Mouse (Mus musculus): ENCODE data around the gene Arhgap10. TPM values are rescaled to one million over a fixed set of nuclear protein-coding genes. Genes with fewer than 3 reads are reported as not detected.

The Arhgap10 gene
- total and polyA plus RNA-seq, 3 experiments, result 13.1 to 22.8 TPM; not detected in 1

DNA sequence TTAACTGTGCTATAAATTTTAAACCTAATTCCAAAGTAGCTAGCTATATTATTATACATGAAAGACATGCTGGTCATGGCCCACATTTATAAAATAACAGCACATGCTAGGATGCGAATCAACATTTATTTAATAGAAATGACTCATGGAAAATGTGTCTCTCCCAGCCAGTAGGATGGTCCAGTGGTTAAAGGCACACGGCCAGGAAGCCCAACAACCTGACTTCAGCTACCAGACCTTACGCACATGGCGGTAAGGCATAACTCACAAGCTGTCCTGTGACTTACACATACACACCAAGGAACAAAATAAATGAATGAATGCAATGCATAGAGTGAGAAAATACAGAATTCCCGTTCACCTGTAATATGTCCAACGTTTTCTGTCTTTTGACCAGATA lies 146.7 kb downstream of the Arhgap10 start:
- peaks cover 0 to 10% of the 10 kb centered on the region in 2 experiments; a peak in 2 of 4 replicates for H3K4me1 ChIP-seq (ENCODE audit: control insufficient read depth in 1 of 2, insufficient read depth in 2 of 2, low read length in 2 of 2)
- DNase-seq (ENCODE audit: low read depth, low spot score), result no peak
- H3K27me3 ChIP-seq (ENCODE audit: control insufficient read depth in 1 of 2, insufficient read depth in 2 of 2, low read length in 2 of 2), result no peaks in the 10 kb centered on the region
- no peak overlapping the region for H3K27ac ChIP-seq (ENCODE audit: control insufficient read depth, low read depth, low read length)
- H3K79me2 ChIP-seq (ENCODE audit: control insufficient read depth, insufficient read depth, low read length, poor library complexity), result no peaks in the 10 kb centered on the region
- no peak for TF ChIP-seq KAT2A (conservative IDR thresholded peaks at IDR 0.05; ENCODE audit: low read depth, low read length)
- TF ChIP-seq ELF1 (IDR thresholded peaks at IDR 0.05; ENCODE audit: low read depth, low read length), result no peak
- TF ChIP-seq E2F4 (IDR thresholded peaks at IDR 0.05; ENCODE audit: borderline replicate concordance, low read depth, low read length), result no peak
- no peak for TF ChIP-seq MAX (IDR thresholded peaks at IDR 0.05; ENCODE audit: low read length)
- no peak for TF ChIP-seq TBP (IDR thresholded peaks at IDR 0.05; ENCODE audit: low read depth, low read length)
- no peak for TF ChIP-seq EP300 (IDR thresholded peaks at IDR 0.05; ENCODE audit: low read depth in 1 of 2, low read length in 2 of 2)
- H3K9ac ChIP-seq (ENCODE audit: control insufficient read depth, low read depth, low read length, poor library complexity, severe bottlenecking), result no peak overlapping the region
- no peaks in the 10 kb centered on the region for H3K9me3 ChIP-seq (replicated peaks; ENCODE audit: insufficient read depth, low read length)
- H3K4me3 ChIP-seq (ENCODE audit: control insufficient read depth in 1 of 2, insufficient read depth in 1 of 2, low read depth in 2 of 2, low read length in 2 of 2), result no peak overlapping the region
- peaks cover 2 to 5% of the 10 kb centered on the region in 2 experiments; a peak in 3 of 4 replicates for H3K36me3 ChIP-seq (ENCODE audit: control insufficient read depth in 1 of 2, insufficient read depth in 2 of 2, low read length in 2 of 2)

DNA sequence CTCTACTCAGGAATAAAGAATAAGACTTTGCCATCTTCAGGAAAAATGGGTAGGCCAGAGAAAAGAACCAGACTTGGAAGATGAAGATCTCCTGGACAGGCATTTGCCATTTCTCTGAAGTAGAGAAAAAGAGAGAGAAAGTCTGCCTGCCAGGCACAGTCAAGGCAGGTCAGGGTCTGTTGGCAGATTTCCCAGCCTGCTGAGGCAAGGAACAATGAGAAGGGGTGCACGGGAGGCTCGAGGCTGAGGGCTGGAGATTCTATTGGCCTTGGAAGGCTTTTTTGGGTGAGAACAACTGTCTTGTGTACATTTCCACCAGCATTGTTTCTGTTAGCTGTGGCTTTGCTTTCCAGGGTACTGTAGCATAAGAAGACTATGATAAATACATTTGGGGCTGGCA lies 147.4 kb downstream of the Arhgap10 start:
- Histone ChIP-seq H3K36me3 (ENCODE audit: control insufficient read depth in 1 of 2, insufficient read depth in 2 of 2, low read length in 2 of 2) (peaks cover 0 to 2% of the 10 kb centered on the region in 2 experiments; a peak in 1 of 4 replicates), H3K9me3 (replicated peaks; ENCODE audit: insufficient read depth, low read length) (no peaks in the 10 kb centered on the region), H3K4me3 (ENCODE audit: control insufficient read depth in 1 of 2, insufficient read depth in 1 of 2, low read depth in 2 of 2, low read length in 2 of 2) (no peak overlapping the region), H3K9ac (ENCODE audit: control insufficient read depth, low read depth, low read length, poor library complexity, severe bottlenecking) (no peak overlapping the region), H3K27me3 (ENCODE audit: control insufficient read depth in 1 of 2, insufficient read depth in 2 of 2, low read length in 2 of 2) (no peaks in the 10 kb centered on the region), H3K27ac (ENCODE audit: control insufficient read depth, low read depth, low read length) (no peak overlapping the region), H3K4me1 (ENCODE audit: control insufficient read depth in 1 of 2, insufficient read depth in 2 of 2, low read length in 2 of 2) (0 out of 4 replicates have a peak, but pooled peaks cover 0 to 3% of the 10 kb centered on the region in 2 experiments), H3K79me2 (ENCODE audit: control insufficient read depth, insufficient read depth, low read length, poor library complexity) (no peaks in the 10 kb centered on the region)
- no peak for DNase-seq (ENCODE audit: low read depth, low spot score)
- TF ChIP-seq MAX (IDR thresholded peaks at IDR 0.05; ENCODE audit: low read length) (no peak), JUND (IDR thresholded peaks at IDR 0.05; ENCODE audit: low read depth, low read length) (no peak), BHLHE40 (IDR thresholded peaks at IDR 0.05; ENCODE audit: borderline replicate concordance, low read depth, low read length) (no peak), ZC3H11A (IDR thresholded peaks at IDR 0.05; ENCODE audit: low read depth, low read length) (no peak)

DNA sequence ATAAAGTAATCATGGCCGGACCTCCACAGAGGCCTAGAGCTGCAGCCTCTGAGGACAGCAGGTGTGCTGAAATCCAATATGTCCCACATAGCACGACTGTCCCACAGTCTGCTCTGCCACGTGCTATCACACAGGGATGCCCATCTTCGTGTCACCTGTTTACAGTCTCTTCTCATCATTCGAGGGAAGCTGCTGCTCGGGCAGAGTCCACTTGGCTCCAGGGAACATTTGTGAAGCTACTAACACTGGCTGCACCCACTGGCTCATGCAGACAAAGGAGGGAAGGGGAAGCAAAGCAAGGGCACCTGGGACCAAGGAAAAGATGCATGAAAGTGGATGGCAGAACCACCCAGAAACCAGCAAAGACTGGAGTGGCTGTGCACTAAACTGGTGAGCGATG lies 148.1 kb downstream of the Arhgap10 start:
- Histone ChIP-seq H3K4me1 (ENCODE audit: control insufficient read depth in 1 of 2, insufficient read depth in 2 of 2, low read length in 2 of 2) (no peaks in the 10 kb centered on the region), H3K79me2 (ENCODE audit: control insufficient read depth, insufficient read depth, low read length, poor library complexity) (no peaks in the 10 kb centered on the region), H3K9ac (ENCODE audit: control insufficient read depth, low read depth, low read length, poor library complexity, severe bottlenecking) (no peak overlapping the region), H3K27me3 (ENCODE audit: control insufficient read depth in 1 of 2, insufficient read depth in 2 of 2, low read length in 2 of 2) (no peaks in the 10 kb centered on the region), H3K27ac (ENCODE audit: control insufficient read depth, low read depth, low read length) (no peak overlapping the region), H3K36me3 (ENCODE audit: control insufficient read depth in 1 of 2, insufficient read depth in 2 of 2, low read length in 2 of 2) (peaks cover 0 to 2% of the 10 kb centered on the region in 2 experiments; a peak in 1 of 4 replicates), H3K4me3 (ENCODE audit: control insufficient read depth in 1 of 2, insufficient read depth in 1 of 2, low read depth in 2 of 2, low read length in 2 of 2) (no peak overlapping the region), H3K9me3 (replicated peaks; ENCODE audit: insufficient read depth, low read length) (no peaks in the 10 kb centered on the region)
- DNase-seq (ENCODE audit: low read depth, low spot score), result no peak
- TF ChIP-seq ZMIZ1 (IDR thresholded peaks at IDR 0.05; ENCODE audit: low read depth, low read length) (no peak), SMC3 (IDR thresholded peaks at IDR 0.05; ENCODE audit: low read depth, low read length) (no peak), TCF12 (IDR thresholded peaks at IDR 0.05; ENCODE audit: low read depth, low read length) (no peak), ETS1 (IDR thresholded peaks at IDR 0.05; ENCODE audit: low read depth, low read length) (no peak), MAX (IDR thresholded peaks at IDR 0.05; ENCODE audit: low read length) (no peak), HCFC1 (IDR thresholded peaks at IDR 0.05; ENCODE audit: low read depth, low read length) (no peak), UBTF (IDR thresholded peaks at IDR 0.05; ENCODE audit: borderline replicate concordance, insufficient read depth, low read depth, low read length) (no peak)
